Mouse (Mus musculus): ENCODE results near the gene Tspan14. TPM values are rescaled to one million over a fixed set of nuclear protein-coding genes. Genes with fewer than 3 reads are reported as not detected.

The Tspan14 gene
- polyA plus RNA-seq, 1 experiment from 2014 or later, result 77.3 TPM

- ATAC-seq (peak; percentile 81), DNase-seq (ENCODE audit: low spot score) (peak; percentile 75)
- H3K27me3 ChIP-seq (replicated peaks; ENCODE audit: insufficient read depth, low read length), result no peaks in the 10 kb centered on the region
- H3K9ac ChIP-seq (replicated peaks; ENCODE audit: low read depth), result no peak overlapping the region
- no peaks in the 10 kb centered on the region for H3K36me3 ChIP-seq (ENCODE audit: insufficient read depth, low read length)
- H3K9me3 ChIP-seq (ENCODE audit: low read length), result no peaks in the 10 kb centered on the region
- H3K4me1 ChIP-seq (ENCODE audit: insufficient read depth, low read depth, low read length), result peaks cover 11% of the 10 kb centered on the region; the same call in 1 of the 2 replicates
- no peak overlapping the region for H3K4me3 ChIP-seq (ENCODE audit: low read depth, low read length)
- TF ChIP-seq EP300 (IDR thresholded peaks at IDR 0.05) (peak; percentile 54), CTCF (IDR thresholded peaks at IDR 0.05) (no peak)
- no peak overlapping the region for H3K4me2 ChIP-seq (replicated peaks; ENCODE audit: low read depth, low read length)
- 0 out of 2 replicates have a peak overlapping the region, but pooled peaks have one; percentile 0 for H3K27ac ChIP-seq (ENCODE audit: low read length)
- 18% methylated on average over 5 of the region's 5 CpGs for WGBS
Measured at GRCm38 (mm10) chr14:41007641-41008040, 41.0 kb upstream of the Tspan14 start.

DNA sequence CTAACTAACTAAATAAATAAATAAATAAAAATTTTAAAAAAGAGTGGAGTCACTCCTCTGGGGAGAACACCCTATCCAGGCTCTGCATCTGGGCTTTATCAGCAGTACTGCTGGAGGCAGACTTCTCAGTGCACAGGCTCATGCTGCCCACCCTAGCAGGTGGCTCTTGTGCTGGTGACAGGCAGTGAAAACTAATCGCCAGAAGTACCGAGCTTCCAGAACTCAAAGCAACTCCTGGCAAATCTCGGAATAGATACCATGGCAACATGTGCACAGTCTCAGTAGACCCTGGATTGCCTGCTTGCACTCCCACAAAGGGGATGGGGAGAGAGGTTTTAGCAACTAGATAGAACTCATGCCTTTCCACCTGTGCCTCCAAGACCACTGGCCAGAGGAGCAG is 40.3 kb upstream of the Tspan14 start:
- no peak overlapping the region for H3K27ac ChIP-seq (ENCODE audit: low read length)
- TF ChIP-seq EP300 (IDR thresholded peaks at IDR 0.05) (no peak), CTCF (IDR thresholded peaks at IDR 0.05) (no peak)
- no peak overlapping the region for H3K9ac ChIP-seq (replicated peaks; ENCODE audit: low read depth)
- H3K36me3 ChIP-seq (ENCODE audit: insufficient read depth, low read length), result no peaks in the 10 kb centered on the region
- 36% methylated on average over 3 of the region's 3 CpGs for WGBS
- DNase-seq (ENCODE audit: low spot score), result no peak
- H3K27me3 ChIP-seq (replicated peaks; ENCODE audit: insufficient read depth, low read length), result no peaks in the 10 kb centered on the region
- ATAC-seq, result no peak
- H3K4me3 ChIP-seq (ENCODE audit: low read depth, low read length), result no peak overlapping the region
- H3K4me1 ChIP-seq (ENCODE audit: insufficient read depth, low read depth, low read length), result peaks cover 11% of the 10 kb centered on the region; the same call in 1 of the 2 replicates
- H3K4me2 ChIP-seq (replicated peaks; ENCODE audit: low read depth, low read length), result no peak overlapping the region
- no peaks in the 10 kb centered on the region for H3K9me3 ChIP-seq (ENCODE audit: low read length)

DNA sequence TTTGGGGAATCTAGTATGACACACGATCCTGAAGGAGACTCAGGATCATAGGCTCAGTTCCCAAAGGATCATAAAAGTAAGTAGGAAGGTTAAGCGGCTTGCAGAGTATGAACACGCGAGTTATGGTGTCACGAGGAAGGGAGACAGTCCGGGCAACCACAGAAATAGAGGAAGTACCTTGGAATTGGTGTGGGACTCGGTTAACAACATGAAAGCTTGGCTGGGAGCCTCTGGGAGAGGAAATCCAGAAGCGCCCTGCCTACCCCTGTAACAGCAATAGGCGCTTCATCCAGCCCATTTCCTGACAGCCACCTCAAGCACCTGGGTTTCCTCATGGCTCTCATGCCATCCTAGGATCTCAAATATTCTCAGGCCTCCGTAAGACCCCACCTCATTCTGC is 39.7 kb upstream of the Tspan14 start:
- H3K27me3 ChIP-seq (replicated peaks; ENCODE audit: insufficient read depth, low read length), result no peaks in the 10 kb centered on the region
- H3K4me1 ChIP-seq (ENCODE audit: insufficient read depth, low read depth, low read length), result peaks cover 11% of the 10 kb centered on the region; the same call in 1 of the 2 replicates
- ATAC-seq, result no peak
- no peak overlapping the region for H3K4me3 ChIP-seq (ENCODE audit: low read depth, low read length)
- TF ChIP-seq EP300 (IDR thresholded peaks at IDR 0.05) (no peak), CTCF (IDR thresholded peaks at IDR 0.05) (no peak)
- no peaks in the 10 kb centered on the region for H3K9me3 ChIP-seq (ENCODE audit: low read length)
- no peak for DNase-seq (ENCODE audit: low spot score)
- no peak overlapping the region for H3K27ac ChIP-seq (ENCODE audit: low read length)
- no peak overlapping the region for H3K4me2 ChIP-seq (replicated peaks; ENCODE audit: low read depth, low read length)
- 81% methylated on average over 10 of the region's 10 CpGs for WGBS
- no peak overlapping the region for H3K9ac ChIP-seq (replicated peaks; ENCODE audit: low read depth)
- no peaks in the 10 kb centered on the region for H3K36me3 ChIP-seq (ENCODE audit: insufficient read depth, low read length)

DNA sequence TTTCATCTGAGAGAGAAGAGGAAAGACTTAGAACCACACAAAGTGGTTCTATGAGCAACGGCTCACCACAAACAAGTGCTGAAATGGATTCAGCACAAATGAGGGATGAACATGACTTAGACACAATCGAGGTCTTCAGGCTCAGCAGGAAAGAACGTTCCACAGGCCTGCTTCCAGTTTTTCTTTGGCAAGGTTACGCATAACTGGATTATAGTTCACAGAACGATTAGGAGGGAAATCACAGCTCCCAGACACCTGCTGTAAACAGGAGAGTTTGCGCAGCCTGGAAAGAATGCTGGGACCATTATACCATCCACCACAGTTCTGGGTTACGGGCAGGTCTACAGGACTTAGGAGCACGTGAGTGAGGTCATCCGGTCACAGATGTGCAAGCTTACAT is 39.1 kb upstream of the Tspan14 start:
- Histone ChIP-seq H3K36me3 (ENCODE audit: insufficient read depth, low read length) (no peaks in the 10 kb centered on the region), H3K4me2 (replicated peaks; ENCODE audit: low read depth, low read length) (no peak overlapping the region), H3K27me3 (replicated peaks; ENCODE audit: insufficient read depth, low read length) (no peaks in the 10 kb centered on the region), H3K9ac (replicated peaks; ENCODE audit: low read depth) (no peak overlapping the region), H3K4me1 (ENCODE audit: insufficient read depth, low read depth, low read length) (peaks cover 11% of the 10 kb centered on the region; the same call in 1 of the 2 replicates), H3K4me3 (ENCODE audit: low read depth, low read length) (no peak overlapping the region), H3K27ac (ENCODE audit: low read length) (no peak overlapping the region), H3K9me3 (ENCODE audit: low read length) (no peaks in the 10 kb centered on the region)
- 68% methylated on average over 9 of the region's 9 CpGs for WGBS
- TF ChIP-seq EP300 (IDR thresholded peaks at IDR 0.05), result no peak
- TF ChIP-seq CTCF (IDR thresholded peaks at IDR 0.05), result no peak
- DNase-seq (ENCODE audit: low spot score) (no peak), ATAC-seq (no peak)

DNA sequence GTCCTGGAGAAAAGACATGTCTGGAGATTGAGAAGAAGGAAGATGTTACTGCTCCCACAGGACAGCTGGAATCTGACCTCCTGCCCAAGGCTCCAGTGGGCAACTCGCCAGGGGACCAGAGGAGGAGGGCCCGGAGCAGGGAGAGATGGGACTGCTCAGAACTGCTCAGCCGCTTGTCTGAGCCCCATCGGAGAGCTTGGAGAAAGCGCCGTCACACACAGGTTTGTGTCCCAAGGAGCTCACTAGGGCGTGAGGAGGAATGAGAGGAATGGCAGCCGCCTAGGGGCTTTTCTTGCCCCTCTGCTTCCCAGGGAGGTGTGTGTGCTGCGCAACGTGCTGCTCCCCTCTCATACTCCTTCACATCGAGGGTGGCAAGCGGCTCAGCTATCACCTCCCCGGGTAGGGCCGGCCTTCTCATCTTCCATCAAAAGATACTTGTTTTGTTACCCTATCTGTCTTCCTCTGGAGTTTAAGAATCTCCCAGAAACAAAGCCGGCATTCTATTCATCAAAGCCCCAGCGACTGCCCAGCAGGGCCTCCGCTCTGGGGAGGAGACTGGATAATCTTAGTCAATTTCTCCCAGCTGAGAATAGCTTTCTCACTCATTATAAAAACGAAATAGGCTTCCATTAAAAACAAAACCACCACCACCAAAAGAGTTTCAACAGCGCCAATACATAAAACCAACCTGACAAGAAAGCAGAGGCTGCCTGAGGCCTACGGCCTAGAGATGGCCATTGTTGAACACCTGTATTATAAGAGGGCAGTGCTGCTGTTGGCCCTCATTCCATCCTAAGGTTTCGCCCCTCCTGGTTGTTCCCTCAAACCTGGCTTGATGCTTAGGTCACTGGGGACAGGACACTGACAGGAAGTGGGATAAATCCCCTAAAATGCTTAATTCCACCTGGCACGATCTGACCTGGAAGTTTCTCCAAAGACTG is 37.9 kb upstream of the Tspan14 start:
- H3K4me3 ChIP-seq (ENCODE audit: low read depth, low read length), result no peak overlapping the region
- no peaks in the 10 kb centered on the region for H3K27me3 ChIP-seq (replicated peaks; ENCODE audit: insufficient read depth, low read length)
- no peak overlapping the region for H3K27ac ChIP-seq (ENCODE audit: low read length)
- H3K36me3 ChIP-seq (ENCODE audit: insufficient read depth, low read length), result no peaks in the 10 kb centered on the region
- TF ChIP-seq EP300 (IDR thresholded peaks at IDR 0.05) (no peak), CTCF (IDR thresholded peaks at IDR 0.05) (no peak)
- H3K9me3 ChIP-seq (ENCODE audit: low read length), result no peaks in the 10 kb centered on the region
- DNase-seq (ENCODE audit: low spot score) (peak; percentile 63), ATAC-seq (no peak)
- peaks cover 11% of the 10 kb centered on the region; the same call in 1 of the 2 replicates for H3K4me1 ChIP-seq (ENCODE audit: insufficient read depth, low read depth, low read length)
- H3K9ac ChIP-seq (replicated peaks; ENCODE audit: low read depth), result 0 out of 2 replicates have a peak overlapping the region, but pooled peaks have one; percentile 16
- peak overlapping the region; percentile 30; the same call in 1 of the 2 replicates for H3K4me2 ChIP-seq (replicated peaks; ENCODE audit: low read depth, low read length)
- WGBS, result 34% methylated on average over 22 of the region's 22 CpGs

DNA sequence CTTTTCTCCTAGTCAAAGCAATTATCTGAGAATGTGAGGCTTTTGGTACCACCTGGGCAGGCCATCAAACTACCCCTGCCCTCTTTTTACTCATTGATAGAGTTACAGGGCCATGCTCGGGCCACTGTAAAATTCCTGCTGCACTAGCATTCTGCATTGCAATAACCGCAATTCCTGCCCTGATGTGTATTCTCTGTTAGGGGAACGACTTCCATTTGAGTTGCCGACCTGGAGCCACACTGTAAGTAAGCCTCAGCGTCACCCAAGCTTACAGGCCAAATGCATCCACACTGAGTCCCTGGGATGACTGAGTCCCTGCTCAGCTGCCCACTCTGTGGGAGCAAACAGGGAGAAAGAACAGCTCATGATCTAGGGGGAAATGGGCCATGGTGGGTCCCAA is 35.0 kb upstream of the Tspan14 start:
- H3K9me3 ChIP-seq (ENCODE audit: low read length), result no peaks in the 10 kb centered on the region
- DNase-seq (ENCODE audit: low spot score) (no peak), ATAC-seq (no peak)
- H3K4me2 ChIP-seq (replicated peaks; ENCODE audit: low read depth, low read length), result no peak overlapping the region
- H3K36me3 ChIP-seq (ENCODE audit: insufficient read depth, low read length), result no peaks in the 10 kb centered on the region
- H3K4me1 ChIP-seq (ENCODE audit: insufficient read depth, low read depth, low read length), result no peaks in the 10 kb centered on the region
- H3K27me3 ChIP-seq (replicated peaks; ENCODE audit: insufficient read depth, low read length), result no peaks in the 10 kb centered on the region
- TF ChIP-seq EP300 (IDR thresholded peaks at IDR 0.05) (no peak), CTCF (IDR thresholded peaks at IDR 0.05) (no peak)
- H3K27ac ChIP-seq (ENCODE audit: low read length), result no peak overlapping the region
- WGBS, result 83% methylated on average over 5 of the region's 5 CpGs
- H3K4me3 ChIP-seq (ENCODE audit: low read depth, low read length), result no peak overlapping the region
- H3K9ac ChIP-seq (replicated peaks; ENCODE audit: low read depth), result no peak overlapping the region
